Comparison of ENCODE assay signal across 21 mouse cellular contexts in genomic region chr2:144678779-144679178, GRCm38 (mm10).
DNase-seq lines count a peak whose midpoint lies in the region; ATAC-seq lines count a peak whose summit lies in the region.
"Had no signal": no experiment of that assay in that cellular context is flagged by ENCODE, and none has a peak within 500 bp of the region (broad histone marks: within the 10 kb centered on the region; RNA-seq: fewer than 3 reads in every experiment).

No protein-coding gene starts in this region.

- no peak overlapping the region for H3K27ac ChIP-seq in hindbrain, embryonic 16.5 days (ENCODE audit: low read depth, low read length)
- no peak overlapping the region for H3K27ac ChIP-seq in hindbrain, embryonic 11.5 days (ENCODE audit: low read depth, low read length)
- H3K27ac ChIP-seq in midbrain, embryonic 15.5 days: no peak overlapping the region
- H3K27ac ChIP-seq in midbrain, embryonic 14.5 days (replicated peaks; ENCODE audit: low read depth, low read length): no peak overlapping the region
- H3K27ac ChIP-seq in limb, embryonic 10.5 days: peak overlapping the region; percentile 71
- H3K27ac ChIP-seq in stomach, embryonic 16.5 days (ENCODE audit: low read length): peak overlapping the region; percentile 69; the same call in 1 of the 2 replicates
- H3K27ac ChIP-seq: embryonic facial prominence, embryonic 12.5 days; heart, embryonic 13.5 days; hindbrain, embryonic 15.5 days; layer of hippocampus, adult 2 months; liver, embryonic 13.5 days had no signal

- H3K27me3 ChIP-seq in hindbrain, embryonic 16.5 days (replicated peaks; ENCODE audit: control insufficient read depth, insufficient read depth, low read length): no peaks in the 10 kb centered on the region
- H3K27me3 ChIP-seq in hindbrain, embryonic 11.5 days (ENCODE audit: control insufficient read depth, insufficient read depth, low read length): no peaks in the 10 kb centered on the region
- no peaks in the 10 kb centered on the region for H3K27me3 ChIP-seq in midbrain, embryonic 15.5 days (replicated peaks)
- H3K27me3 ChIP-seq in midbrain, embryonic 14.5 days (ENCODE audit: control insufficient read depth, insufficient read depth, low read length): no peaks in the 10 kb centered on the region
- no peaks in the 10 kb centered on the region for H3K27me3 ChIP-seq in limb, embryonic 10.5 days (ENCODE audit: low read depth, poor library complexity, severe bottlenecking)
- no peaks in the 10 kb centered on the region for H3K27me3 ChIP-seq in stomach, embryonic 16.5 days (ENCODE audit: control insufficient read depth, insufficient read depth, low read length)
- H3K27me3 ChIP-seq: CH12.LX; embryonic facial prominence, embryonic 12.5 days; heart, embryonic 13.5 days; hindbrain, embryonic 15.5 days; liver, embryonic 13.5 days; megakaryocyte, embryonic 14.5 days had no signal

- H3K4me1 ChIP-seq in hindbrain, embryonic 16.5 days (ENCODE audit: control insufficient read depth, insufficient read depth, low read depth, low read length): peaks cover 4% of the 10 kb centered on the region; the same call in 1 of the 2 replicates
- peaks cover 2% of the 10 kb centered on the region for H3K4me1 ChIP-seq in hindbrain, embryonic 11.5 days (replicated peaks; ENCODE audit: control insufficient read depth, insufficient read depth, low read length)
- H3K4me1 ChIP-seq in midbrain, embryonic 15.5 days: peaks cover 16% of the 10 kb centered on the region; the same call in 1 of the 2 replicates
- H3K4me1 ChIP-seq in midbrain, embryonic 14.5 days (ENCODE audit: control insufficient read depth, insufficient read depth, low read length): peaks cover 10% of the 10 kb centered on the region; the same call in 1 of the 2 replicates
- H3K4me1 ChIP-seq in limb, embryonic 10.5 days: peaks cover 65% of the 10 kb centered on the region
- H3K4me1 ChIP-seq in stomach, embryonic 16.5 days (ENCODE audit: control insufficient read depth, insufficient read depth, low read length): peaks cover 5% of the 10 kb centered on the region
- H3K4me1 ChIP-seq: liver, embryonic 13.5 days; megakaryocyte, embryonic 14.5 days had no signal

- ATAC-seq in hindbrain, embryonic 16.5 days: 0 out of 2 replicates have a peak, but pooled peaks have one; percentile 22
- no peak for ATAC-seq in hindbrain, embryonic 11.5 days (ENCODE audit: low FRiP score)
- ATAC-seq in midbrain, embryonic 15.5 days (replicated peaks): peak; percentile 28; the same call in 1 of the 2 replicates
- no peak for ATAC-seq in midbrain, embryonic 14.5 days (ENCODE audit: low FRiP score, low TSS enrichment)
- no peak; the same call in 1 of the 2 replicates for ATAC-seq in stomach, embryonic 16.5 days (ENCODE audit: insufficient read depth, low FRiP score)

- no peaks in the 10 kb centered on the region for H3K36me3 ChIP-seq in hindbrain, embryonic 16.5 days (ENCODE audit: control insufficient read depth, insufficient read depth, low read length)
- H3K36me3 ChIP-seq in hindbrain, embryonic 11.5 days (ENCODE audit: control insufficient read depth, insufficient read depth, low read length): no peaks in the 10 kb centered on the region
- H3K36me3 ChIP-seq in midbrain, embryonic 15.5 days (replicated peaks): no peaks in the 10 kb centered on the region
- H3K36me3 ChIP-seq in midbrain, embryonic 14.5 days (ENCODE audit: control insufficient read depth, insufficient read depth, low read length): no peaks in the 10 kb centered on the region
- no peaks in the 10 kb centered on the region for H3K36me3 ChIP-seq in limb, embryonic 10.5 days
- no peaks in the 10 kb centered on the region for H3K36me3 ChIP-seq in stomach, embryonic 16.5 days (ENCODE audit: control insufficient read depth, insufficient read depth, low read length)
- H3K36me3 ChIP-seq: embryonic facial prominence, embryonic 12.5 days; heart, embryonic 13.5 days; hindbrain, embryonic 15.5 days; liver, embryonic 13.5 days had no signal

- DNase-seq in hindbrain, embryonic 11.5 days (ENCODE audit: low spot score): no peak
- no peak for DNase-seq in midbrain, embryonic 14.5 days
- no peak for DNase-seq in limb, embryonic 10.5 days (ENCODE audit: low spot score)
- DNase-seq in kidney, adult 8-10 months: no peak
- no peak for DNase-seq in layer of hippocampus, postnatal 10 days (ENCODE audit: low spot score in 2 of 2)
- DNase-seq: adrenal gland, postnatal 36 days; cerebellum, adult 2 months; kidney, adult 2 months; kidney, postnatal 14 days; liver, embryonic 13.5 days; right cerebral cortex, postnatal 25 days; thymus, postnatal 14 days had no signal

- H3K9ac ChIP-seq in hindbrain, embryonic 16.5 days (ENCODE audit: low read depth, low read length): no peak overlapping the region
- H3K9ac ChIP-seq in hindbrain, embryonic 11.5 days (ENCODE audit: low read depth, low read length): no peak overlapping the region
- H3K9ac ChIP-seq in midbrain, embryonic 15.5 days: no peak overlapping the region
- no peak overlapping the region for H3K9ac ChIP-seq in midbrain, embryonic 14.5 days (replicated peaks; ENCODE audit: low read length)
- H3K9ac ChIP-seq in stomach, embryonic 16.5 days (ENCODE audit: low read length): no peak overlapping the region
- H3K9ac ChIP-seq: embryonic facial prominence, embryonic 12.5 days; heart, embryonic 13.5 days; hindbrain, embryonic 15.5 days; liver, embryonic 13.5 days had no signal

- H3K4me2 ChIP-seq in hindbrain, embryonic 16.5 days (ENCODE audit: low read length): no peak overlapping the region
- H3K4me2 ChIP-seq in hindbrain, embryonic 11.5 days (replicated peaks; ENCODE audit: low read depth, low read length): no peak overlapping the region
- H3K4me2 ChIP-seq in midbrain, embryonic 15.5 days: no peak overlapping the region
- H3K4me2 ChIP-seq in midbrain, embryonic 14.5 days (ENCODE audit: low read length): no peak overlapping the region
- no peak overlapping the region for H3K4me2 ChIP-seq in stomach, embryonic 16.5 days (ENCODE audit: low read depth, low read length)
- H3K4me2 ChIP-seq: embryonic facial prominence, embryonic 12.5 days; heart, embryonic 13.5 days; hindbrain, embryonic 15.5 days; liver, embryonic 13.5 days had no signal

- WGBS in hindbrain, embryonic 16.5 days: 88% methylated on average over 6 of the region's 6 CpGs
- 89% methylated on average over 6 of the region's 6 CpGs for WGBS in hindbrain, embryonic 11.5 days
- WGBS in midbrain, embryonic 15.5 days: 76% methylated on average over 6 of the region's 6 CpGs
- WGBS in midbrain, embryonic 14.5 days: 84% methylated on average over 6 of the region's 6 CpGs
- WGBS in limb, embryonic 10.5 days: 81% methylated on average over 6 of the region's 6 CpGs
- WGBS in stomach, embryonic 16.5 days: 72% methylated on average over 6 of the region's 6 CpGs

- H3K4me3 ChIP-seq in hindbrain, embryonic 16.5 days (ENCODE audit: low read length): no peak overlapping the region
- H3K4me3 ChIP-seq in hindbrain, embryonic 11.5 days (ENCODE audit: low read depth, low read length): no peak overlapping the region
- H3K4me3 ChIP-seq in midbrain, embryonic 15.5 days: no peak overlapping the region
- no peak overlapping the region for H3K4me3 ChIP-seq in midbrain, embryonic 14.5 days (replicated peaks; ENCODE audit: low read depth, low read length)
- H3K4me3 ChIP-seq in limb, embryonic 10.5 days: no peak overlapping the region
- H3K4me3 ChIP-seq in stomach, embryonic 16.5 days (replicated peaks; ENCODE audit: low read length): no peak overlapping the region
- H3K4me3 ChIP-seq: embryonic facial prominence, embryonic 12.5 days; heart, embryonic 13.5 days; hindbrain, embryonic 15.5 days; layer of hippocampus, adult 2 months; liver, embryonic 13.5 days; megakaryocyte, embryonic 14.5 days had no signal

- H3K9me3 ChIP-seq in hindbrain, embryonic 16.5 days (ENCODE audit: control insufficient read depth, low read length): no peaks in the 10 kb centered on the region
- no peaks in the 10 kb centered on the region for H3K9me3 ChIP-seq in hindbrain, embryonic 11.5 days (ENCODE audit: control insufficient read depth, low read length)
- no peaks in the 10 kb centered on the region for H3K9me3 ChIP-seq in midbrain, embryonic 15.5 days
- H3K9me3 ChIP-seq in midbrain, embryonic 14.5 days (ENCODE audit: control insufficient read depth, low read length): no peaks in the 10 kb centered on the region
- H3K9me3 ChIP-seq in limb, embryonic 10.5 days (replicated peaks): no peaks in the 10 kb centered on the region
- no peaks in the 10 kb centered on the region for H3K9me3 ChIP-seq in stomach, embryonic 16.5 days (replicated peaks; ENCODE audit: control insufficient read depth, low read length)
- H3K9me3 ChIP-seq: embryonic facial prominence, embryonic 12.5 days; heart, embryonic 13.5 days; hindbrain, embryonic 15.5 days; liver, embryonic 13.5 days; megakaryocyte, embryonic 14.5 days had no signal

Comparison
In these comparisons a context has a peak if more than half of its experiments do, and no peak if none do; other contexts are left out.
1. ATAC-seq: peak in hindbrain, embryonic 16.5 days (single experiment) and midbrain, embryonic 15.5 days (single experiment); none in hindbrain, embryonic 11.5 days (single experiment), midbrain, embryonic 14.5 days (single experiment) and stomach, embryonic 16.5 days (single experiment).
2. H3K27ac ChIP-seq: peak in limb, embryonic 10.5 days (single experiment) and stomach, embryonic 16.5 days (single experiment); none in hindbrain, embryonic 16.5 days (single experiment), hindbrain, embryonic 11.5 days (single experiment), midbrain, embryonic 15.5 days (single experiment) and midbrain, embryonic 14.5 days (single experiment).